Mouse (Mus musculus): ENCODE data around the gene 1700109H08Rik.

GRCm38 (mm10) chr5:3631512-3632271 lies 60.3 kb downstream of the 1700109H08Rik start:
- TF ChIP-seq GATA2 (IDR thresholded peaks at IDR 0.05; ENCODE audit: borderline replicate concordance, low read depth, low read length) = no peak
- TF ChIP-seq CTCF (IDR thresholded peaks at IDR 0.05; ENCODE audit: low read depth, low read length) = no peak
- TF ChIP-seq GATA1 (IDR thresholded peaks at IDR 0.05; ENCODE audit: borderline replicate concordance, low read length) = no peak
